Mouse (Mus musculus) A20 (cell line): ENCODE measurements around the gene Banf1.
"Not testable (repeated sequence)": the region's sequence is repeated elsewhere in the genome, so short reads cannot be mapped to it uniquely, and the experiment has no call there.

Experiments used
- DNase-seq: peaks from one replicate; pipeline ENCODE4 v3.0.0-alpha.2; 2011; ENCODE audit warnings: low read depth, low spot score

Banf1 gene

GRCm38 (mm10) chr19:5374177-5374576, 7.2 kb upstream of the Banf1 start:
- no peak for DNase-seq

DNA sequence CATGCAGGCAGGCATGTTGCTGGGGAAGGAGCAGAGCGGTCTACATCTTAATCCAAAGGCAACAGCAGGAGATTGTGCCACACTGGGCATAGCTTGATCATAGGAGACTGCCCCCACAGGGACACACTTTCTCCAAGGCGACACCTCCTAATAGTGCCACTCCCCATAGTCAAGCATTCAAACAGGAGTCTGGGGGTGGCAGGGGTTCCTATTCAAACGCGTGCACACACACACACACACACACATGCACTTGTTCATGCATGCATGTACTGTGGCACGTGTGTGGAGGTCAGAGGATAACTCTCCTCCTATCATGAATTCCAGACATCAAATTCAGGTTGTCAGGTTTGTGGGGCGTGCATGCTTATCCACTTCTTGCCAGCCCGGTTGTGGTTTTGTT, 5.8 kb upstream of the Banf1 start:
- DNase-seq = no peak

- DNase-seq = no peak
Observed at GRCm38 (mm10) chr19:5370932-5371331, 4.0 kb upstream of the Banf1 start.

- peak; percentile 41 for DNase-seq
Observed at GRCm38 (mm10) chr19:5367455-5367854, 487 bp upstream of the Banf1 start.

GRCm38 (mm10) chr19:5366175-5367052, 554 bp downstream of the Banf1 start, which contains the start of gene Eif1ad:
Gene Eif1ad (plus strand): TSS chr19:5366741.
- peak; percentile 100 for DNase-seq

DNA sequence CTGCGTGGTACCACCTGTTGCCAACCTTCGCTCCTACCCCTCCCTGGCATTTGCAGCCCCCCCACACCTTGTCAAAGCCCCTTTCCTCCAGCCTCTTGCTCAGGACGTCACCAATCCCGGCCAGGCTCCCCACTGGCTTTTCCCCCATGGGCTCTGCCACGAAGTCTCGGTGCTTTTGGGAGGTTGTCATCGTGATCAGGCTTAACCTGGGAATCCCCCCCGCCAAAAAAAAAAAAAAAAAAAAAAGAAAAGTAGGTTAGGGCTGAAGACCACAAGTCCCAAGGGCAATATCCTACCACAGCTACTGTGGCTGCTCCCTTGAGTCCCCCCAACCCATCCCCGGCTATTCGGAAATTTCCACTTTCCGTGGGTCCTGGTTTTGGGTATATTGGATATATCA, 1.2 kb downstream of the Banf1 start:
- no peak for DNase-seq

- no peak for DNase-seq
Observed at GRCm38 (mm10) chr19:5364124-5364523, 2.8 kb downstream of the Banf1 start.

GRCm38 (mm10) chr19:5362186-5362585, 4.8 kb downstream of the Banf1 start:
- DNase-seq = no peak

- no peak for DNase-seq
Observed at GRCm38 (mm10) chr19:5356080-5356479, 10.9 kb downstream of the Banf1 start.

- DNase-seq = no peak
Observed at GRCm38 (mm10) chr19:5353609-5354008, 13.4 kb downstream of the Banf1 start.

- DNase-seq = not testable (repeated sequence)
Observed at GRCm38 (mm10) chr19:5349502-5349873, 17.5 kb downstream of the Banf1 start, which contains the start of gene Cst6. Gene Cst6 (minus strand): TSS chr19:5349574.

DNA sequence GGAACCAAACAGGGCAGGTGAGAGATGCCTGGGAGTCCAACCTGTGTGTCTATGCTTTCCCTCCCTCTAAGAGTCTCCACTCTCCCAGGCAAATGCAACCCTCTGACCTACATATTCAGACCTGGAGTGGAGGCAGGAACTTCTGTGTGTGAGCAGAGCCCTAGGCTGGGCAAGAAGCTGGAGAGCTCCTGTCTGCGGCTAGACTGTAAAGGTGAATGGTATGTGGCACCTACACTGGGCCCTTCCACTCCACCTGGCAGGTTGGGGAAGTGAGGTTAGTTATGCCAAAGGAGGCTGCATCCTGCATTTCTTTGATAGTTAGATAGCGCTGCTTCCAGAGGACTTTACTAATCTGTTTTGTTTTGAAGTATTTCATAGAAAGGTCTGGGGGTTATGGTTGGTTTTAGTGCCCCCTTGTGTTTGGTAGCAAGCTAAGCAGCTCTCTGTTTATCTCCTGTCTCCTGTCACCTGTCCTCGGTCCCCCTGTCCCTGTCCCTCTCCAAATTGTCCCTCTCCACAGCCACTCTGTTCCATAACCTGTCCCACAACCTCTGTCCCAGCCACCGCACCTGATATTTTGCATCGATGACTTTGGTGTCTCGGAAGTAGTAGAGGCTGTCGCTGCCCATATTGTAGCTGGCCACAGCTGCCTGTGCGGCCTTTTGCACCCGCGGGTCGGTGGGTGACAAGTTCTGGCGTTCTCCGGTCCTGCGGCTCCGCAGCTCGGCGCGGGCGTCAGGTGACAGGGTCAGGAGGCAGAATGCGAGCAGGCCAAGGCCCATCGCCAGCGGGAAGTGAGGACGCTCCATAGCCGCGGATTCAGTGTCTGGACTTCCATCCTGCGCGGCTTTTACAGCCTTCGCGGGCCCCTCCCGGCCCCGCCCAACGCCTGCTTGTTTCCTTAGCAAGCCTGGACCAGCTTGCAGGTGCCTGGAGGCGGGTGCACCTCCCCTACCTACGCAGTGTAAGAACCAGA, 18.2 kb downstream of the Banf1 start:
- peak; percentile 53 for DNase-seq

- no peak for DNase-seq
Observed at GRCm38 (mm10) chr19:5348064-5348463, 18.9 kb downstream of the Banf1 start.

- no peak for DNase-seq
Observed at GRCm38 (mm10) chr19:5345297-5346131, 21.5 kb downstream of the Banf1 start.

GRCm38 (mm10) chr19:5341360-5341759, 25.6 kb downstream of the Banf1 start:
- no peak for DNase-seq

GRCm38 (mm10) chr19:5337975-5338374, 29.0 kb downstream of the Banf1 start:
- DNase-seq = peak; percentile 75

GRCm38 (mm10) chr19:5335441-5335840, 31.5 kb downstream of the Banf1 start, which contains the start of gene Catsper1:
Gene Catsper1 (plus strand): TSS chr19:5335741.
- no peak for DNase-seq

DNA sequence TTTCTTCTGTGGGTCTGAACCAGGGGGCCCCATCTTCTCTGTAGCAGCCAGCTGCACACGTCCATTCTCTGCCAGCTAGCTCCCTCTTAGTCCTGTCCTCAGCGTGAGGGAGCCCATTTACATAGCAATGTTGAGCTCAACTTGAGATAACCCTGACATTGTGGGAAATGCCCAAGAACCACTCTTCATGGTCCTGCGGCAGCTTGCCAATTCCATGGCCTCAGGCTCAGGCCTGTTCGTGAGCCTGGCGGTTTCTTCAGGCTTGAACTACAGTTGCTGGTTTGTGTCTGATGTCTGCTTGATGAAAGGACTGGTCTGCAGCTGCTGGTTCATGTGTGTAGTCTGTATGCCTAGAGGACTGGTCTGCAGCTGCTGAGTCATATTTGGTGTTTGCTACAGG, 32.2 kb downstream of the Banf1 start:
- no peak for DNase-seq

DNA sequence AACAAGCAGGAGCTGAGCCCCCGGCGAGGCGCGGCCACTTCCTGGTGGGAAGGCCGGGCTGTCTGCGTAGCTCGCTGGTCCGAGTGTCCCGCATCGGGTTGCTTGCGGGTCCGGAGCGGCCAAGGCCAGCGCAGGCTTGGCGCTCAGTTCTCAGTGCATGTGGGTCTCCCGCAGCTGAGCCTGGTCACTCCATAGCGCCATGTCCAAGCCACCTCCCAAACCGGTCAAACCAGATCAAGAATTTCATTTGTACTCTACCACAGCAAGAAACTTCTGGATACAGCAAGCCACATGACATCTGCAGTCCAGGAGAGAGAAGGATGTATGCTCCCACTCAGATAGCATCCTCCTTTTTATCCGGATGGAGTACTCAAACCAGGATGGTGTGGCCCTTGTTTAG, 39.0 kb downstream of the Banf1 start:
- DNase-seq = no peak

- peak; percentile 57 for DNase-seq
Observed at GRCm38 (mm10) chr19:5323801-5324200, 43.2 kb downstream of the Banf1 start.
